Mouse (Mus musculus): ENCODE data around the gene Lztr1. TPM values are rescaled to one million over a fixed set of nuclear protein-coding genes. Genes with fewer than 3 reads are reported as not detected.

The Lztr1 gene
- polyA plus RNA-seq, 1 experiment: 57.0 TPM

DNA sequence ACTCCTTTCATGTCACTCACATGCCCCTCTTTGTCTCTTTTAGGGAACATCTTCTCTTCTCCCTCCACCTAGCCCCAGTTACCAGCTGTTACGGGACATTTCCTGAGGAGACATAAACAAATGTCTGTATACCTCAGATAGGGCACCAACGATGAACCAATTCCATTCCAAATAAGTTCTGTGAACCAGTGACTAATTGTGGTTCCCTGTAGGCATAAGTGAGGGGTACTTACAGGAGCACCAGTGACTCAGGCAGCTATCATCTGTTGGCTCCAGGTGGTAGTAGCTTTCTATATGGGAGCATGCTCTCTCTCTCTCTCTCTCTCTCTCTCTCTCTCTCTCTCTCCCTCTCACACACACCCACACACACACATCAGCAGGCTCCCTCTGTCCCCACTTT is 55.7 kb downstream of the Lztr1 start:
- no peak overlapping the region for H3K4me3 ChIP-seq (ENCODE audit: insufficient read depth, low read length)
- peaks cover 6% of the 10 kb centered on the region for H3K4me1 ChIP-seq (ENCODE audit: control insufficient read depth, insufficient read depth, low read length)
- TF ChIP-seq POLR2A (IDR thresholded peaks at IDR 0.05; ENCODE audit: borderline replicate concordance, low read depth, low read length): no peak
- TF ChIP-seq CTCF (IDR thresholded peaks at IDR 0.05; ENCODE audit: low read depth, low read length): no peak
- no peak overlapping the region for H3K27ac ChIP-seq (ENCODE audit: insufficient read depth, low read depth, low read length)

DNA sequence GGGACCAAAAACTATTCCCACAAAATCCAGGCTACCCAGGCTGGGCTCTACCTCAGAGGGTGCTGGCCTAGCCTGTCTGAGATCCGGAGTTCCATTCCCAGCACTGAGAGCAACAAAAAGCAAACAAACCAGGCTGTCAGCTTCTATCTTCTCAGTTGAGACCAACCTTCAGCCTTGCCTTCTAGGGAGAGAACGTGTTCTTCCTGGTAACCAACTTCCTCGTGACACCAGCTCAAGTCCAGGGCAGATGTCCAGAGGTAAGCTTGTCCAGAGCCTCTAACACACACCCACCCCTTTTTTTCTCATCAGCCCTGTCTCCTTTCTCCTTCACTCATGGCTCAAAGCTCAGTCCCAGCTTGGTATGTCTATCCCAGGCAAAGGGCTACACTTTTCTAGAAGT is 56.3 kb downstream of the Lztr1 start:
- peaks cover 6% of the 10 kb centered on the region for H3K4me1 ChIP-seq (ENCODE audit: control insufficient read depth, insufficient read depth, low read length)
- TF ChIP-seq POLR2A (IDR thresholded peaks at IDR 0.05; ENCODE audit: borderline replicate concordance, low read depth, low read length) (no peak), CTCF (IDR thresholded peaks at IDR 0.05; ENCODE audit: low read depth, low read length) (no peak)
- no peak overlapping the region for H3K27ac ChIP-seq (ENCODE audit: insufficient read depth, low read depth, low read length)
- no peak overlapping the region for H3K4me3 ChIP-seq (ENCODE audit: insufficient read depth, low read length)

DNA sequence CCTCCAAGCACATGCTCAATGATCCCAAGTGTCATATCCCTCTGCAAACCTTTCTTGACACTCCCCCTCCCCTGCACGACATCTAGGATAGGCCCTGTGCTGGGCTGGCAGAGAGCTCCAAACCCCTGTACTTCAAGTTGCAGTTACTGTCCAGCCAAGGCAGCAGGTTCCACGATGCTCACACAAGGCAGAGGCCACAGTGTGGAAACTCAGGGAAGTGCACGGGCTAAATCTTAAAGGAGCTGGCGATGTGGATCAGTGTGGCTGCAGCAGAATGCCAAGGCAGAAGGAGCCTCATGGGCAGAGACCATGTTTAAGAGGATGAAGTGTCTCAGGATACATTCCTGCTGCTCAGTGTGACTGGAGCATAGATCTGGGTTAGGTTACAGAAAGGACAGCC is 57.7 kb downstream of the Lztr1 start:
- TF ChIP-seq CTCF (IDR thresholded peaks at IDR 0.05; ENCODE audit: low read depth, low read length) (no peak), POLR2A (IDR thresholded peaks at IDR 0.05; ENCODE audit: borderline replicate concordance, low read depth, low read length) (no peak)
- Histone ChIP-seq H3K27ac (ENCODE audit: insufficient read depth, low read depth, low read length) (no peak overlapping the region), H3K4me3 (ENCODE audit: insufficient read depth, low read length) (no peak overlapping the region), H3K4me1 (ENCODE audit: control insufficient read depth, insufficient read depth, low read length) (peaks cover 6% of the 10 kb centered on the region)

Other genes starting within 250 kb of the Lztr1 start
- 9.6 and 13.6 TPM in 2 replicates for gene Tmem191c, start 232.6 kb upstream of the Lztr1 start, polyA plus RNA-seq (2012; ENCODE audit: insufficient read depth, insufficient read length, missing spikeins)
- gene Serpind1, start 177.3 kb upstream of the Lztr1 start, polyA plus RNA-seq (2012; ENCODE audit: insufficient read depth, insufficient read length, missing spikeins): not detected in 2 replicates
- gene Snap29, start 102.7 kb upstream of the Lztr1 start, polyA plus RNA-seq (2012; ENCODE audit: insufficient read depth, insufficient read length, missing spikeins): 31.9 and 35.3 TPM in 2 replicates
- gene Pi4ka, start 102.4 kb upstream of the Lztr1 start, polyA plus RNA-seq (2012; ENCODE audit: insufficient read depth, insufficient read length, missing spikeins): 37.1 and 38.0 TPM in 2 replicates
- gene Crkl, start 56.7 kb upstream of the Lztr1 start, polyA plus RNA-seq (2012; ENCODE audit: insufficient read depth, insufficient read length, missing spikeins): 26.2 and 27.4 TPM in 2 replicates
- gene Aifm3, start 19.1 kb upstream of the Lztr1 start, polyA plus RNA-seq (2012; ENCODE audit: insufficient read depth, insufficient read length, missing spikeins): not detected in 2 replicates
- 23.2 and 25.5 TPM in 2 replicates for gene Thap7, start 22.4 kb downstream of the Lztr1 start, polyA plus RNA-seq (2012; ENCODE audit: insufficient read depth, insufficient read length, missing spikeins)
- not detected in 2 replicates for gene Lrrc74b, start 52.6 kb downstream of the Lztr1 start, polyA plus RNA-seq (2012; ENCODE audit: insufficient read depth, insufficient read length, missing spikeins)
- not detected in 2 replicates for gene P2rx6, start 53.2 kb downstream of the Lztr1 start, polyA plus RNA-seq (2012; ENCODE audit: insufficient read depth, insufficient read length, missing spikeins)
- 2.2 and 2.4 TPM in 2 replicates for gene Slc7a4, start 74.5 kb downstream of the Lztr1 start, polyA plus RNA-seq (2012; ENCODE audit: insufficient read depth, insufficient read length, missing spikeins)
- 19.5 and 22.6 TPM in 2 replicates for gene Smpd4, start 110.7 kb downstream of the Lztr1 start, polyA plus RNA-seq (2012; ENCODE audit: insufficient read depth, insufficient read length, missing spikeins)
- gene Ccdc74a, start 137.8 kb downstream of the Lztr1 start, polyA plus RNA-seq (2012; ENCODE audit: insufficient read depth, insufficient read length, missing spikeins): not detected in 2 replicates
- 82.4 and 105 TPM in 2 replicates for gene Med15, start 224.2 kb downstream of the Lztr1 start, polyA plus RNA-seq (2012; ENCODE audit: insufficient read depth, insufficient read length, missing spikeins)